Mouse (Mus musculus) liver, embryonic 14.5 days (tissue): ENCODE results near the gene Aspscr1.

Experiments
- CTCF ChIP-seq: IDR thresholded peaks from 2 replicates; pipeline ENCODE4 v1.5.1; 2016; ENCODE audit warnings: antibody characterized with exemption, low read depth, control low read depth
- EP300 ChIP-seq: IDR thresholded peaks from 2 replicates; pipeline ENCODE4 v1.6.1; 2016; ENCODE audit warnings: antibody characterized with exemption, low read depth

DNA sequence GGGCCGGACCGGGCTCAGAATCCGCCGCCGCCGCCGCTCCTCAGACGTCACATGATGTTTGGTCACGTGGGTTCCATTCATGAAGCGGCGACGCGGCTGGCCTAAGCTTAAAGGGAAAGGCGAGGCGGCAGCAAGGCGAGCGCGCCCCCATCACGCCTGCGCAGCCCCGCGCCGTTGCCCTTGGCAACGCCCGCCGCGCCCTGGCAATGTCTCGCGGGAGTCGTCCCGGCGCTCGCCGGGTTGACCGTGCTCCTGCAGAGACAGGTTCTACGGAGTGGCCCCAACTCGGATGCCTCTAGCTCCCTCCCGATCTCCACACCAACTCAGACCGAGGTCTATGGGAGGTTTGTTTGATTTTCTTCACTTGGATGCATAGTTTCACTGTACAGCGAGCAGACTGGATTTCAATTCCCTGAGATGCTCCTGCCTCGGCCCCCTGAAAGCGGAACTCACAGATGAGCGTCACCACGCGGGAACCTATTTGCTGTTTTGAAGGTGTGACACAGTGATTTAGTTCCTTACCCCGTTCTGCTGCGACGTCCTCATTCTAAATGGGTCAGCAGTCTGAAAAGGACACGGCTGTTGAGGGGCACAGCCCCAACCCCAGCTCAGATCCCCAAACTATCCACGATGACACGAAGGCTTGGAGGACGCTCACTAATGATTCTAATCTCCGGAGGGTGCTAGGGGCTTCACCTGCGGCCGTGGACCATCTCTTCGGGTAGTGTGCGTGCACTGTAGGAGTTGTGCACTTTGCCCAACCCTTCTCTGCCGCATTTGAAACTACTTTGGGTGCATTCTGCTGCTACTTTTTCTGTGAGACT lies 39.0 kb upstream of the Aspscr1 start, which contains the start of gene Mafg:
- TF ChIP-seq CTCF (no peak), EP300 (no peak)
